Mouse (Mus musculus): ENCODE data around the gene Adamtsl2.

Adamtsl2 gene

GRCm38 (mm10) chr2:27079152-27079584 lies at the start of gene Adamtsl2:
Adamtsl2 (plus strand) TSS chr2:27079379.
- peak; percentile 14 for DNase-seq

GRCm38 (mm10) chr2:27032361-27032760 lies 46.8 kb upstream of the Adamtsl2 start:
- DNase-seq, result no peak

DNA sequence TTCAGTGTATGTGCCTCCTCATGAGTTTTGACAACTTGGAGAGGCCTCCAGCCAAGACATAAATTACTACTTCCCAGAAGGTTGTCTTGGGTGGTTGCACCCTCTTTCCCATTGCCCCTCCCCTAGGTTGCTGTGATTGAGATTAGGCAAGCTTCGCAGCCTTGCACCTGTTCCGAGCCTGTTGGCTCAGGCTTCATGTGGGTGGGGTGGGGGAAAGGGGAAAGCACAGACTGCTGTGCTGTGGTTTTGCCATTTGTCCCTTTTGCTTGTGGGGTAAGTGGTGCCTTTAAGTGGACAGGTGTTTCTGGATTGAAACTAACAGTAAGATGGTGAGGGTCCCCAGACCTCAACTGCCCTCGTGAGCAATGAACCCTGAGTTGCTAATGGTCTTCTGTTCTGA lies 43.2 kb upstream of the Adamtsl2 start:
- no peak for DNase-seq

- no peak for DNase-seq
Observed at GRCm38 (mm10) chr2:27037008-27037407, 42.2 kb upstream of the Adamtsl2 start.

DNA sequence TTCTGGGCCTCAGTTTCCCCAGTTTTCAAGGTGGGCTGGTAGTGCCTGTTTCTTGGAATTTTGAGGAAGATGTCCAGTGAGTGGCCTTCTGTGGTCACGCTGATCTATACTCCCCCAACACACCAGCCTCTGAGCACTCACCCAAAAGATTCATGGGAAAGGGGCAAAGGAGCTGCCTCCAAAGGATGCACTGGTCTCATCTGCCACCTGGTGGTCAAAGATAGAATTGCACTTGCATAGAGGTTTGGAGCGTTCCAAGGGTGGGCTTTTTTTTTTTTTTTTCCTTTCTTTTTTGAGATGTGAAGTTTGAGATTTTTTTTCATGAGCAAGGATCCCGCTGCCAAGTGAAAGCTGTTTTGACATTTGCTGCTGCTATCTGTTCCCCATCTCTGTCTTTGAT lies 40.6 kb upstream of the Adamtsl2 start:
- peak; percentile 53 for DNase-seq

GRCm38 (mm10) chr2:27039286-27039685 lies 39.9 kb upstream of the Adamtsl2 start:
- DNase-seq, result no peak

DNA sequence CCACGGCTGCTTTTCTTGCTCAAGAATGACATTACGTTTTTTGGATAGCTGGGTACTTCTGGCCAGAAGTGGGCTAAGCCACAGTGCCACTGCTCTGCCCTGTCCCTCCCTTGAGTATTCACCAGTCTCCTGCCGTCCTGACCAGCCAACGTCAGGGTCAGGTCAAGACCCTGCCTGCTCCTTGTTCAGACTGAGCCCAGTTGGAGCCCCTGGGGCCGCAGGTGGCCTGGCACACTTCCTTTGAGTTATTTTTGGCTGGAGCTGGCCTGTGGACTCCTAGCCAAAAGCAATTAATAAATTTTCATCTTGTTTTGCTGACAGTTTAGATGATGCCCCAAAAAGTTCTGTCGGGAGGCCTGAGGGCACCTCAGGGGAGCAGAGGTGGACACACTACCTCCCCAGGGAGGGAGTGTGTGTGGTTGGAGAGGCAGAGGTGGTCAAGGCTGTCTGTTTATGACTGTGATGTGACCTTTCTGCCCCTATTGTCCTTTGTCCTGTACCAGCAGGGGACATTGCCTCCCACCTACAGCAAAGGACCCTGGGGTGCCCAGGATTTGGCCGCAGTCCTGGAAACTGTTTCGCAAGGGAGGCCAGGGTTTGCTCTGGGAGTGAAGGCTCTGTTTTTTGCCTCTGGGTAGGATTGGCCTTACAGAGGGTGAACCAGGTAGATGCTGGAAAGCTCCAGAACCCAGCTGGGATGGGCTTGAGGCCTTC lies 36.9 kb upstream of the Adamtsl2 start:
- DNase-seq, result no peak

DNA sequence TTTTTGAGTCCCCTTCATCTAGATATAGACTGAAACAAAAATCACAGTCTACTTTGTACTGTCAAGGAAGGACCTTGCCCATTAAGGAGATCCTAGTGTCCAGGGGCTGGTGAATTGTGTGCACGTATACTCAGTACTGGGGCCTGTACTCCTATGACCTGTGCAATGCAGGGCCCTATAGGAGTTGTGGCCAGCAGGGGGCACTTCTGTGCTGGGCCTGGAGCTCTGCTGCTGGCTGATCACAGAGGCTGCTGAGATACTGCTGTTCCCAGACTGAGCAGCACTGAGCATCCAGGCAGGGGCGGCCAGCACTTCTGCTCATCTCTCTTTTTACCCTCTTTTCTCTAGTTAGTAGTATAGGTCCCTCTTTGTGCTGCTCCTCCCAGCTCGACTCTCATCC lies 35.7 kb upstream of the Adamtsl2 start:
- peak; percentile 69 for DNase-seq

DNA sequence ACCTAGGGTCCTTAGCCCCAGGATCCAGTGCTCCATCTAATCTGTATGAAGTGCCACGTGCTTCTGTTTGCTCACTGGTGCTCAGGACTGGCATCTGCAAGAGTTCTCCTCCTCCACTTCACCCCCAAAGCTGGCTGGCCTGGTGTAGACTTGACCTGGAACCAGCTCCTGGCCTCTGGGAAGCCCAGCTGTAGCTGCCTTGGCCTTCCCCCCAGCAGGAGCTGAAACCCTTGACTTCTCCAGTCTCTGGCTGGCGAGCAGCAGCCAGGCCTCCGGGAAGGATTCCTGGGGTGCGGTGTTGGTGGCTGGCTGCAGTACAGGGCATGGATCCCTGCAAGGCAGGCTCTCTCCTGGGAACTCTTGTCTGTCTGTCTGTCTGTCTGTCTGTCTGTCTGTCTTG lies 35.0 kb upstream of the Adamtsl2 start:
- no peak for DNase-seq

DNA sequence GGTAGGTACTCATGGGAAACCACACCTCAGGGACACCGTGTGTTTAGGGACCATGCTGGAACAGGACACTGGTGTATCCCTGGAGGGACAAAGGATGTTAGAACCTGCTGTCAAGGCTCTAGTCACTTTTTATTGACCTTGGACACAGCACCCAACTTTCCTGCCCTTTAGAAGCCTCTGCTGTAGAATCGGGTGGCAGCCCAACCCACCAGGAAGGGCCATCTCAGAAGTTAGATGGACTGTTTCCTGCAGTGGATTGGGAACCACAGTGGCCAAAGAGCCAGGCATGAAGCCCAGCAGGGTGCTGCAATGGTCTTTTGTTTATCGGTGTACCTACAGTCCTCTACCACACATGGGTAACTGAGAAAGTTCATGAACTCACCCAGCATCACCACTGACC lies 34.5 kb upstream of the Adamtsl2 start:
- no peak for DNase-seq

DNA sequence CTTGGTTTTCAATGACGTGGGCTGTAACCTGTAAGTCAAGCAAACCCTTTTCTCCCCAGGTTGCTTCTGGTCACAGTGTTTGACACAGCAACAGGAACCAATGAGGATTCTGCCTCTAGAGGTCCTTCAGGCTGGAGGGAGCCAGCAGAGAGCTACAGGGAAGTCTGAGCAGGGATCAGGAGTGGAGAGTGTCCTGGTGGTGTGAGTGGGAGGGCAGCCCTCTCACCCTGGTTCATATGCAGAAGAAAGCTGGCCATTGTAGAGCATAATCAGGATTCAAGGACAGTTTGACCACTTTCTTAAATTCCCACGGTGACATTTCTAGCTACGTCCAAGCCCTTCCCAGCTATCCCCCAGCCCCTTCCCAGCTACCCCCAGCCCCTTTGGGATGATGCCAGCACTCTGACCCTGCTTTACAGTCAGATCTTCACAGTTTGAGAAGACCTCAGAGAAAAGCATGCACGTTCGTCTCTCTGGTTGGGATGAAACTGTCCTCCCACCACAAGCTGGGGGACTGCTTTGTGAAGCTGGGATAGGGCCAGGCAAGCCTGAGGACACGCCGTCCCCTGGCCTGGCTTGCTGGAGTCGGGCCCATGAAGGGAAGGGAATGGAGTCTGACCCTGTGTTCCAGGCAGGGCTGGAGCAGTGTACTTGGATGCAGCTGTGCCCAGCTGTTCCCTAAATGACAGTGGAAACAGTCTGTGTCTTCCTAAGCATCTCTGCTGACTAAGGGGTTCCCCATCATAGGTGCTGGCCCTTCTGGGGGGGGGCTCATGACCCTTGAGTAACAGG lies 33.0 kb upstream of the Adamtsl2 start:
- no peak for DNase-seq

DNA sequence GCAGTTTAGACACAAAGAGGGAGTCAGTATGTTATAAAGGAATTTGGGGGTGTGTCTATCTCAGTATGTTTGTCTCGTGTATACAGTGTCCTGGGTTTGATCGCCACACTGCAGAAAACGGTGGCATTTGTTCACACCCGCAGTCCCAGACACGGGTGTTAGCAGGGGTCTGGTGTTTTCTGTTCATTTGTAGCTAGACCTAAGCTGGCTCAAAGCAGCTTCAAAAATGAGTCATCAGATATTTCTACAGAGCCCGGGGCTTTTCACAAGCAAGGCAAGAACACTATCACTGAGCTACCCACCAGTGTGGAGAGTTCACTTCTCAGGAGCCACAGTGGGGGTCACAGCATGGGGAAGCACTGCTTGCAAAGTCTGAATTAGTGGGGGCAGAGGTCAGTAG lies 29.8 kb upstream of the Adamtsl2 start:
- DNase-seq, result no peak

- DNase-seq, result no peak
Observed at GRCm38 (mm10) chr2:27058251-27058650, 20.9 kb upstream of the Adamtsl2 start.

DNA sequence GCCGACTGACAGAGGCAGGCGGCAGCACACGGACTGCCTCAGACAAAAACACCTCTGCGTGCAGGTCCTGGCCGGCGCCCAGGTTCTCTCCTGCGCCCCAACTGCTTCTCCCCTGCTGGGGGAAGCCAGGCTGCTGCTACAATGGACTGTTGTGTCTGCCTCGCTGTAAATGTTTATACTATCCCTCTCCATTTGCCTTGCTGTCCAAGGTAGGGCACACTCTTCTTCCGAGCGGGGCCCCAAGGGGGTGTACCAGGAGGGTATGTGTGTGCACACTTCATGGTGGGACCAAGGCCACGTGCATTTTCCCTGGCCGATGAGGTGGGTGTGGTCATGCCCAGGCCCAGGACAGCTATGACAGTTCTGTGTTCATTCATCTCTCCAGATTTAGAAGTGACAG lies 20.4 kb upstream of the Adamtsl2 start:
- DNase-seq, result no peak

DNA sequence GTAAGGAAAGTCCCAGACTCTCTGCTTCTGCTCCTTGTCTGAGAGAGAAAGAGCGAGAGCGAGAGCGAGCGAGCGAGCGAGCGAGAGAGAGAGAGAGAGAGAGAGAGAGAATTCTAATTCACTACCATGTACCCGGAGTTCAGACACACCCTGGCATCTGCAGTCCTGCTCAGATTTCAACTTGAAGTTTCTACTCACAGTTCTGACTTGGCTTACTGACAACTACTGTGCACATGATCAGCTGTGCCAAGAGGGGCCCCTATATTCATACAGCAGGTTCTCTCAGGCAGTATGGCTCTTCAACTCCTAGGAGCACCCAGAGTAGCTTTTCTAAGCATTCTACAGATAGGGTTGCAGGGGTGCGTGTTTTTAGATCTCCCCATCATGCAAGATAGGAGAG lies 20.0 kb upstream of the Adamtsl2 start:
- no peak for DNase-seq

GRCm38 (mm10) chr2:27067124-27067523 lies 12.1 kb upstream of the Adamtsl2 start:
- DNase-seq, result no peak

DNA sequence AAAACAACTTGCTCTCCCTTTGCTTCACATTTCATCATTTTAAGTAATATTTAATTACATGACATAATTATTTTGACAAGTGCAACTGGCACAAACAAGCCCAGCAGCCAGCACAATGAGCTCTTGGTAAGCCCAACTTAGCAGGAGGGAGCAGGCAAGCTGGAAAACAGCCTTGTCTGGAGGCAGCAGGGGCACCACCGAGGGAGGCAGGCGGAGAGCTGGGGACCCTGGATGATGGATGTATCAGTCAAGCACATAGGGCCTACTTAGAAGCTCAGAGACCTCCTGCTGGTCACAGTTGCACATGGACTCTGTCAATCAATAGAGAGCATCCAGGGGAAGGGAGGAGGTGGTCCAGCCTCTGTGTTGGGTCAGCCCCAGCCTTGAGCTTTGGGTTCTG lies 11.2 kb upstream of the Adamtsl2 start:
- DNase-seq, result no peak

DNA sequence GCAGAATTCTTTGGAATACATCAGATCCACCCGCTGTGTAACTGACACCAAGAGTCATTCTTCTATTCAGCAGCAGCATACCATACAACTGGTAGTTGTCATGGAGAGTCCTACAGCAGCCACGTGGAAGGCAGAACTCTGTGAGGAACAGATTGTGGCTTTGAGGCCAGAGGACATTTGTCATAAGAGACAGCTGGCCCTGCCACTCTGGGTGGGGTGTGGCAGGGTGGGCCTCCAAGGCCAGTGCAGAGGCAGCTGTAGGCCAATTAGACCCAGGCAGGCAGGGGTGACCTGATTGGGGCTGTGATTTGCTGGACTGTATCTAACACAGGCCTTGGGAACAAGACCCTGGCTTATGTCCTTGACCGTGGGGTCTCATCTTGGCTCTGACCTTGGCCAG lies 9.5 kb upstream of the Adamtsl2 start:
- DNase-seq, result no peak

- DNase-seq, result no peak
Observed at GRCm38 (mm10) chr2:27070247-27070813, 8.8 kb upstream of the Adamtsl2 start.

GRCm38 (mm10) chr2:27071137-27071536 lies 8.0 kb upstream of the Adamtsl2 start:
- no peak for DNase-seq

DNA sequence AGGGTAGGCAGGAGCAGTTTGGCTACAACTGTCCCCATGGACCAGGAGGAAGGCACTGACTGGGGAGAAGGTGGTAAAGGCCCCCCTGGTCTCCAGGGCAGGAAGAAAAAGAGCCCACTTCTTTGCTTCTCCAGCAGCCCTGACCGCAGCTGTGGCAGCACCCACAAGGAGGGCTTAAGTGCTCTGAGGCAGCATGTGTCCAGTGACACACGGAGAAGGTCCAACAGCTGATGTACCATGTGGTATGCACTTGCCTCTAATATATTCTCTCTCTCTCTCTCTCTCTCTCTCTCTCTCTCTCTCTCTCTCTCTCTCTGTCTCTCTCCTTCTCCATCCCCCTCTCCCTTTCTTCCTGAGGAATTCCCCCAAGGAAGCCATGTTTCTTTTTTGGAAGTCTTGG lies 7.2 kb upstream of the Adamtsl2 start, which contains the start of gene Mymk:
Gene Mymk, minus strand, starts transcription at position 202 of the 400 bp plus-strand sequence.
- DNase-seq, result no peak

DNA sequence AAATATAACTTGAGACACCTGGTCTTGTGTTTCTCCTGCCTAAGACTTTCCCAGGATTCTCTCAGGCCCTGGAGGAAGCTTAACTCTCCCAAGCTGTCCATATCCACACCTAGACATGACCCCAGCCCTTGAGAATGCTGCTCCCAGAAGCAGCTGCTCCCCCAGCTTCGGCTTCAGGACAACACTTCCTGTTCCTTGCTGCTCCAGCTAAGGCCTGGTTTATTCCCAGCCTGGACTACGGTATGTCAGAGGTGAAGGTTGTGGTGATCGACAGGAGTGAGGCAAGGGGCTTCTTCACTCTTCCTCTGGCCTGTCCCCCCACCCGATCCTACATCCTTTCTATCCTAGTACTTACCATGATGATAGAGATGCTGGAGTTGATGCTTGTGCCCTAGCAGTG lies 5.8 kb upstream of the Adamtsl2 start:
- DNase-seq, result no peak

- no peak for DNase-seq
Observed at GRCm38 (mm10) chr2:27074804-27075203, 4.4 kb upstream of the Adamtsl2 start.

DNA sequence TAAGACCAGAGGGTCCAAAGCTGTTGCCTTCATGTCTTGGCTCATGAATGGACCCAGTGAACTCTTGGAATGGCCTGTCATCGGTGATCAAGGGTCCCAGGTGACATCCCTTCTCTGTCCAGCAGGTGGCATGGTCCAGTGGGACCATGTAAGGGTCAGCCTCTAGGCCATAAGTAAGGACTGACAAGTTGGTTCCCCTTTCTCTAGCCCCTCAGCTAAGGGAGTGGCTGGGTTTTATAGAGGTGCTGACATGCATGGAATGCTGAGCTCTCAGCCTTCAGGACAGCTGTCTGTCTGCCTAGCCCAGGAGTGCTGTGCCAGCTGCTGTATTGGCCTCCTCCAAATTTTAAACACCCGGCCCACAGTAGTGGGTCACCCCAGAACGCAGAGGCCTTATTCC lies 3.7 kb upstream of the Adamtsl2 start:
- peak; percentile 43 for DNase-seq
